Mouse (Mus musculus): ENCODE data around the gene Bsn. TPM values are rescaled to one million over a fixed set of nuclear protein-coding genes. Genes with fewer than 3 reads are reported as not detected.
A peak's percentile ranks its signal among the peaks of the same experiment; 100 is the strongest.

The Bsn gene
- polyA plus RNA-seq, 1 experiment from 2014 or later = 1.5 TPM

- Histone ChIP-seq H3K9ac (ENCODE audit: low read length) (no peak overlapping the region), H3K4me2 (ENCODE audit: low read depth, severe bottlenecking) (no peak overlapping the region), H3K4me1 (ENCODE audit: control insufficient read depth, insufficient read depth, low read length) (no peaks in the 10 kb centered on the region), H3K27me3 (ENCODE audit: control insufficient read depth, insufficient read depth, low read length) (peaks cover under 1% of the 10 kb centered on the region; the same call in 1 of the 2 replicates), H3K27ac (replicated peaks; ENCODE audit: low read depth, low read length) (no peak overlapping the region), H3K9me3 (ENCODE audit: control insufficient read depth, low read length) (no peaks in the 10 kb centered on the region), H3K4me3 (ENCODE audit: low read depth, low read length) (no peak overlapping the region), H3K36me3 (ENCODE audit: control insufficient read depth, insufficient read depth, low read length) (no peaks in the 10 kb centered on the region)
- ATAC-seq (ENCODE audit: insufficient number of reproducible peaks, low FRiP score, low TSS enrichment, low read depth) (no peak), DNase-seq (ENCODE audit: low spot score) (no peak)
- WGBS = 89% methylated on average over 10 of the region's 10 CpGs
Observed at GRCm38 (mm10) chr9:108121170-108121969, 68.8 kb downstream of the Bsn start.

DNA sequence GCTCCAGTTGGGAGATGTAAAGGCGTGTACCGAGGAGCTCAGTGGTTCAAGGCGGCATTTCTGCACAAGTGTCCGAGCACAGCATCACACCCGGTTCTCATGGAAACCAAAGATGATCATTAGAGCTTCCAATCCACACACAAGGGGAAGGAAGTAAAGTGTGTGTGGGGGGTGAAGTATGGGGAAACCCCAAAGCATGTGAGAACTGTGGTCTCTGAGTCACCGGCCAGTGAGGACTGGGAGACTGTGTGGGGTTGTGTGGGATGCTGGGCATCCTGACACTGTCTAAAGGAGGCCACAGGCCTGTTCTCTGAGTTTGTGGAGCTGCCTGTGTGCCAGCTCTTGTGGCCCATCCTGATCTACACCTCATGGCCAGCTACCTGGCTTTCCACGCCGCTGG is 69.5 kb downstream of the Bsn start:
- no peaks in the 10 kb centered on the region for H3K9me3 ChIP-seq (ENCODE audit: control insufficient read depth, low read length)
- no peak overlapping the region for H3K9ac ChIP-seq (ENCODE audit: low read length)
- ATAC-seq (ENCODE audit: insufficient number of reproducible peaks, low FRiP score, low TSS enrichment, low read depth) (no peak), DNase-seq (ENCODE audit: low spot score) (no peak)
- no peaks in the 10 kb centered on the region for H3K4me1 ChIP-seq (ENCODE audit: control insufficient read depth, insufficient read depth, low read length)
- H3K4me3 ChIP-seq (ENCODE audit: low read depth, low read length) = no peak overlapping the region
- 90% methylated on average over 8 of the region's 8 CpGs for WGBS
- no peaks in the 10 kb centered on the region for H3K36me3 ChIP-seq (ENCODE audit: control insufficient read depth, insufficient read depth, low read length)
- H3K27me3 ChIP-seq (ENCODE audit: control insufficient read depth, insufficient read depth, low read length) = peaks cover 4% of the 10 kb centered on the region; the same call in 1 of the 2 replicates
- H3K27ac ChIP-seq (replicated peaks; ENCODE audit: low read depth, low read length) = no peak overlapping the region
- H3K4me2 ChIP-seq (ENCODE audit: low read depth, severe bottlenecking) = no peak overlapping the region

GRCm38 (mm10) chr9:108119891-108120411 is 70.2 kb downstream of the Bsn start:
- H3K36me3 ChIP-seq (ENCODE audit: control insufficient read depth, insufficient read depth, low read length) = no peaks in the 10 kb centered on the region
- no peaks in the 10 kb centered on the region for H3K4me1 ChIP-seq (ENCODE audit: control insufficient read depth, insufficient read depth, low read length)
- no peak overlapping the region for H3K4me3 ChIP-seq (ENCODE audit: low read depth, low read length)
- no peak overlapping the region for H3K4me2 ChIP-seq (ENCODE audit: low read depth, severe bottlenecking)
- peaks cover 3% of the 10 kb centered on the region; the same call in 1 of the 2 replicates for H3K9me3 ChIP-seq (ENCODE audit: control insufficient read depth, low read length)
- H3K9ac ChIP-seq (ENCODE audit: low read length) = no peak overlapping the region
- peaks cover 7% of the 10 kb centered on the region; the same call in 1 of the 2 replicates for H3K27me3 ChIP-seq (ENCODE audit: control insufficient read depth, insufficient read depth, low read length)
- 67% methylated on average over 9 of the region's 11 CpGs for WGBS
- ATAC-seq (ENCODE audit: insufficient number of reproducible peaks, low FRiP score, low TSS enrichment, low read depth) (no peak), DNase-seq (ENCODE audit: low spot score) (no peak)
- H3K27ac ChIP-seq (replicated peaks; ENCODE audit: low read depth, low read length) = no peak overlapping the region

DNA sequence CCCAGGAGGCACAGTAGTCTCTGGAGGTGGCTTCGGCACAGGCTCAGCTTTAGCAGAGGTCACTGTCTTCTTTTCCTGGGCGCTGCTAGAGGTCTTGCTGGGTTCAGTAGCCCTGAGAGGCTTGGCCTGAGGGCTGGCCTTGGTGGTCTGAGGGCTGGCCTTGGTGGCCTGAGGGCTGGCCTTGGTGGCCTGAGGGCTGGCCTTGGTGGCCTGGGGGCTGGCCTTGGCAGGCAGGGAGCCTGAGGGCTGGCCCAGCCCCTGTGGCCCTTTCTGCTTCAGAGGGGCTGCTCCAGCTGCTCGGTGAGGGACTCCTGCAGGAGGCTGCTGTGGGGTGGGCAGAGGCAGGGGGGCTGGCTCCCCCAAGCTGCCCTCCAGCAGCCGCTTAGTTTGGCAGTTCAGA is 73.0 kb downstream of the Bsn start:
- H3K4me1 ChIP-seq (ENCODE audit: control insufficient read depth, insufficient read depth, low read length) = no peaks in the 10 kb centered on the region
- DNase-seq (ENCODE audit: low spot score) (no peak), ATAC-seq (ENCODE audit: insufficient number of reproducible peaks, low FRiP score, low TSS enrichment, low read depth) (no peak)
- H3K9me3 ChIP-seq (ENCODE audit: control insufficient read depth, low read length) = peaks cover 4% of the 10 kb centered on the region; the same call in 1 of the 2 replicates
- no peak overlapping the region; the same call in 1 of the 2 replicates for H3K9ac ChIP-seq (ENCODE audit: low read length)
- H3K4me2 ChIP-seq (ENCODE audit: low read depth, severe bottlenecking) = no peak overlapping the region
- H3K4me3 ChIP-seq (ENCODE audit: low read depth, low read length) = no peak overlapping the region
- no peaks in the 10 kb centered on the region for H3K36me3 ChIP-seq (ENCODE audit: control insufficient read depth, insufficient read depth, low read length)
- 63% methylated on average over 4 of the region's 4 CpGs for WGBS
- H3K27ac ChIP-seq (replicated peaks; ENCODE audit: low read depth, low read length) = no peak overlapping the region
- peaks cover 10% of the 10 kb centered on the region for H3K27me3 ChIP-seq (ENCODE audit: control insufficient read depth, insufficient read depth, low read length)

- Histone ChIP-seq H3K36me3 (ENCODE audit: control insufficient read depth, insufficient read depth, low read length) (no peaks in the 10 kb centered on the region), H3K27ac (replicated peaks; ENCODE audit: low read depth, low read length) (no peak overlapping the region), H3K4me3 (ENCODE audit: low read depth, low read length) (no peak overlapping the region), H3K27me3 (ENCODE audit: control insufficient read depth, insufficient read depth, low read length) (peaks cover 10% of the 10 kb centered on the region), H3K9me3 (ENCODE audit: control insufficient read depth, low read length) (peaks cover 4% of the 10 kb centered on the region; the same call in 1 of the 2 replicates), H3K4me2 (ENCODE audit: low read depth, severe bottlenecking) (no peak overlapping the region), H3K9ac (ENCODE audit: low read length) (no peak overlapping the region), H3K4me1 (ENCODE audit: control insufficient read depth, insufficient read depth, low read length) (peaks cover 10% of the 10 kb centered on the region)
- DNase-seq (ENCODE audit: low spot score) = no peak
- 68% methylated on average over 43 of the region's 43 CpGs for WGBS
- no peak for ATAC-seq (ENCODE audit: insufficient number of reproducible peaks, low FRiP score, low TSS enrichment, low read depth)
Observed at GRCm38 (mm10) chr9:108115290-108116077, 74.7 kb downstream of the Bsn start.

DNA sequence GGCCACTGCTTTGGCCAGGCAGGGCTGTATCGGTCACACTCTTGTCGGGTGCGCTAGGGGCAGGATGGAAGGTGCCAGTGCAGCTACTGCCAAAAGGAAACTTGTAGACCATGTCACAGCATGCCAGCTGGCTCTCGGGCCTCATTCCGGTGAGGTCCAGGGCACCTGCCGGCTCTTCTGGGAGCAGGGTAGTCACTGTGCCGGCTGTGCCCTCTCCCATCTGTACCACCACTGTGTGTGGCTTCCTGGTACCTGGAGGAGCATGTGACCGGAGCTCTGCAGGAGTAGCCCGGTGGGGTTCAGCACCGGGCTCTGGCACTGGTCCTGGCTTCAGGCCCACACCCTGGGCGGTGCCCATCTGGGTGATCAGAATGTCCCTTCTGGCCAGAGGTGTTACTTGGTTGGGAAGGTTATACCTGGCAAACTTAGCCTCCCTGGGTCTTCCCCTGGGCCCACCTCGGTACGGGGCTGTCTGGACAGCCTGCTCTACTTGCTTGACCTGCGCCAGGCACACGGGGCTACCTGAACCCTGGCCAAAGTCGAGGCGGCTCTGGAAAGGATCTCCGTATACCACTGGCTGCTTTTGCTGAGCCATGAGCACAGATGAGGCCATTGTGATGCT is 77.4 kb downstream of the Bsn start:
- Histone ChIP-seq H3K27ac (replicated peaks; ENCODE audit: low read depth, low read length) (no peak overlapping the region), H3K9me3 (ENCODE audit: control insufficient read depth, low read length) (peaks cover 4% of the 10 kb centered on the region; the same call in 1 of the 2 replicates), H3K27me3 (ENCODE audit: control insufficient read depth, insufficient read depth, low read length) (peaks cover 10% of the 10 kb centered on the region), H3K9ac (ENCODE audit: low read length) (no peak overlapping the region), H3K4me3 (ENCODE audit: low read depth, low read length) (no peak overlapping the region), H3K4me2 (ENCODE audit: low read depth, severe bottlenecking) (no peak overlapping the region), H3K4me1 (ENCODE audit: control insufficient read depth, insufficient read depth, low read length) (peaks cover 10% of the 10 kb centered on the region), H3K36me3 (ENCODE audit: control insufficient read depth, insufficient read depth, low read length) (no peaks in the 10 kb centered on the region)
- DNase-seq (ENCODE audit: low spot score) = no peak
- 91% methylated on average over 18 of the region's 18 CpGs for WGBS
- no peak for ATAC-seq (ENCODE audit: insufficient number of reproducible peaks, low FRiP score, low TSS enrichment, low read depth)

DNA sequence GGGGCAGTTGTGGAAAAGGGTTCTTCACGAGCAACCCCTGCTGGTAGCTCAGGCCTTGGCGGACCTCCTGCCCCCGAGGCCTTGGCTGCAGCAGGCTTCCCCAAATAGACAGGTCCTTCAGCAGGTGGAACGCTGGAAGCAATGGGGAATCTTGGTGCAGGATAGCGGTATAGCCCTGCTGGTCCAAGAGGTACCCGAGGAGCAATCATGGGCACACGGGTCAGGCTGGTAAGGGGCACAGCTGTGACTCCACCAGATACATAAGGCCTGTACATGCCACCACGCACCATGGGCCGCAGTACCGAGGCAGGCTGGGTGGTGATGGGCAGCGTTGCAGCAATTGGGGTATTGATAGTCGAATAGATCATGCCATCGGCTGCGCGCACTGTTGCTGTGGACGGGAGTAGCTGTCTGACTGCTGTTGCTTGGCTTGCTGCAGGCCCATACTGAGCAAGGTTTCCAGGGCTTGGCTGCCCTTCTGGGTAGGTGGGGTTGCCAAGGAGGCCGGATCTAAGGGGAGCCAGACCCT is 78.5 kb downstream of the Bsn start:
- ATAC-seq (ENCODE audit: insufficient number of reproducible peaks, low FRiP score, low TSS enrichment, low read depth) = no peak
- peak overlapping the region; percentile 56 for H3K4me2 ChIP-seq (ENCODE audit: low read depth, severe bottlenecking)
- peaks cover 4% of the 10 kb centered on the region; the same call in 1 of the 2 replicates for H3K9me3 ChIP-seq (ENCODE audit: control insufficient read depth, low read length)
- 75% methylated on average over 17 of the region's 17 CpGs for WGBS
- peak overlapping the region; percentile 62 for H3K9ac ChIP-seq (ENCODE audit: low read length)
- H3K27me3 ChIP-seq (ENCODE audit: control insufficient read depth, insufficient read depth, low read length) = peaks cover 10% of the 10 kb centered on the region
- H3K36me3 ChIP-seq (ENCODE audit: control insufficient read depth, insufficient read depth, low read length) = no peaks in the 10 kb centered on the region
- H3K27ac ChIP-seq (replicated peaks; ENCODE audit: low read depth, low read length) = no peak overlapping the region
- peaks cover 10% of the 10 kb centered on the region for H3K4me1 ChIP-seq (ENCODE audit: control insufficient read depth, insufficient read depth, low read length)
- peak overlapping the region; percentile 28 for H3K4me3 ChIP-seq (ENCODE audit: low read depth, low read length)
- peak; percentile 21 for DNase-seq (ENCODE audit: low spot score)

All from limb, embryonic 11.5 days (tissue).